Mouse (Mus musculus) megakaryocyte, embryonic 14.5 days (primary cell): ENCODE data around the gene Zfp13.

ENCODE experiments used
- FLI1 ChIP-seq: IDR thresholded peaks from 2 replicates; pipeline ENCODE4 v1.6.1; 2012; ENCODE audit warnings: low read length, inconsistent platforms, mixed read lengths
- GATA1 ChIP-seq: IDR thresholded peaks from 3 replicates; pipeline ENCODE4 v1.6.1; 2012; ENCODE audit warnings: mixed read lengths, low read length, inconsistent platforms, borderline replicate concordance

GRCm38 (mm10) chr17:23564368-23564715 lies 34.9 kb downstream of the Zfp13 start:
- TF ChIP-seq GATA1: no peak
- TF ChIP-seq FLI1: no peak
